Mouse (Mus musculus) olfactory bulb, adult 2 months (tissue): ENCODE data around the gene Pabpc4.

Source experiments
- CTCF ChIP-seq: fragments of 200-500 bp; IDR thresholded peaks from 2 replicates; pipeline ENCODE4 v1.5.1; 2012; ENCODE audit warnings: low read depth, mild to moderate bottlenecking, low read length, moderate library complexity; ENCODE audit not compliant: insufficient read depth
- POLR2A ChIP-seq: fragments of 200-500 bp; IDR thresholded peaks from 2 replicates; pipeline ENCODE4 v1.6.1; 2012; ENCODE audit warnings: mild to moderate bottlenecking, low read depth, low read length, moderate library complexity; ENCODE audit not compliant: insufficient read depth

- TF ChIP-seq CTCF (no peak), POLR2A (no peak)
Observed at GRCm38 (mm10) chr4:123308292-123308691, 46.1 kb downstream of the Pabpc4 start.
